Mouse (Mus musculus) kidney, adult 2 months (tissue): Measurements from ENCODE around the gene Tmem185b. TPM values are rescaled to one million over a fixed set of nuclear protein-coding genes. Genes with fewer than 3 reads are reported as not detected.

ENCODE experiments used
- DNase-seq: peaks from one replicate; pipeline ENCODE4 v3.0.0; 2021
- H3K27ac ChIP-seq: fragments of 200-500 bp; 2 replicates; pipeline ENCODE4 v1.5.1; 2012; ENCODE audit warnings: low read depth, low read length, control low read depth, inconsistent platforms; ENCODE audit not compliant: insufficient read depth
- H3K27me3 ChIP-seq: fragments of 200-500 bp; replicated peaks from 2 replicates; pipeline ENCODE4 v1.6.1; 2012; ENCODE audit warnings: mild to moderate bottlenecking, moderate library complexity, low read length, inconsistent platforms; ENCODE audit not compliant: control insufficient read depth, insufficient read depth
- H3K36me3 ChIP-seq: fragments of 200-500 bp; 2 replicates; pipeline ENCODE4 v1.6.1; 2012; ENCODE audit warnings: mild to moderate bottlenecking, moderate library complexity, low read length, inconsistent platforms; ENCODE audit not compliant: control insufficient read depth, insufficient read depth
- H3K4me1 ChIP-seq: fragments of 200-500 bp; 2 replicates; pipeline ENCODE4 v1.6.1; 2011; ENCODE audit warnings: low read length; ENCODE audit not compliant: control insufficient read depth, insufficient read depth
- H3K4me3 ChIP-seq: fragments of 200-500 bp; 2 replicates; pipeline ENCODE4 v1.5.1; 2011; ENCODE audit warnings: mild to moderate bottlenecking, low read depth, low read length, control low read depth; ENCODE audit not compliant: insufficient read depth
- CTCF ChIP-seq: fragments of 200-500 bp; conservative IDR thresholded peaks from 2 replicates; pipeline ENCODE4 v1.5.1; 2011; ENCODE audit warnings: low read depth, mild to moderate bottlenecking, control low read depth, low read length, moderate library complexity, mixed read lengths; ENCODE audit not compliant: insufficient read depth, insufficient read length
- POLR2A ChIP-seq: fragments of 200-500 bp; IDR thresholded peaks from one replicate; pipeline ENCODE4 v1.6.1; 2011; ENCODE audit warnings: low read depth, low read length, control low read depth
- WGBS: fragments of 180-500 bp; shearing (Covaris S2); methylation state at CpG from one replicate; pipeline ENCODE4 v1.1.7; 2018; 5-methylcytosine and 5-hydroxymethylcytosine counted together
- polyA plus RNA-seq: library from polyadenylated mRNA; depleted of rRNA; stranded (reverse); fragments of >200 nt; gene quantifications from 2 replicates; pipeline ENCODE4 v1.2.3, GENCODE M21; 2012; rRNA removed

Tmem185b gene
- polyA plus RNA-seq, 1 experiment, result 27.1 TPM

DNA sequence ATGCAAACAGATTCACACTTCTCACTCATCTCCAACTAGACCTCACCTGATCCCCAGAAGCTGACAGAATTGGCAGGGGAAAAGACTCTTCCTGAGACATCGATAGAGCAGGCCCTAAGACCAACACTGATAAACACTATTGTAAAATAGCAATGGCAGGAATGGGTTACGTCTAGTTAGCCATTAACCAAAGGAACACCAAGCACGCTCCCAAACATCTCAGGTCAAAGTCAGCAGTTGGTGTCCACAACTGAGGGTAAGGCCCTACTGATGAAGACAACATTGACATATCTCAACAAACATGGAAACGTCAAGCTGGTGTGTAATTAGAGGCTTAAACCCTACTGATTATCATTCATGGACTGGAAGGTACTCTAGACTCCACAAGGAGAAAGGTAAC, 39.6 kb downstream of the Tmem185b start:
- peak; percentile 80 for DNase-seq
- TF ChIP-seq CTCF, result no peak
- no peak for TF ChIP-seq POLR2A

DNA sequence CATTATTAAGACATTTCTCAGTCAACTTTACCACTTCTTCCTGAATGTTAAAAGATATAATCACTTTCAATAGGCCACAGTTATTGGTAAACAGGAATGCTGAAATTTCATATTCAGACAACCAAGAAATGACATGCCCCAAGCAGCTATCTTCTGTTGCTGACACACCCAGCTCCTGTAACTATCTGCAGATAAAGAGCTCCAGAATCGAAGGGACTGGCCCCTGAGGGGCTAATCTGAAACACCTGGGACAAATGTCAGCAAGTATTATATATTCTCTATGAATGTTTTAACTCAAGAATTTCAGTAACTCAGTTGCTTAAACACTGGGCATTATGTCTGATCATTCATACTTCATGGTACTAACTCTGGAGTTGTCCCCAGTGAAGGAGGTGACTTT, 44.2 kb downstream of the Tmem185b start:
- Histone ChIP-seq H3K4me1 (peaks cover 10% of the 10 kb centered on the region; the same call in 1 of the 2 replicates), H3K27me3 (no peaks in the 10 kb centered on the region), H3K27ac (no peak overlapping the region), H3K4me3 (no peak overlapping the region), H3K36me3 (no peaks in the 10 kb centered on the region; the same call in 1 of the 2 replicates)
- DNase-seq, result no peak
- no peak for TF ChIP-seq POLR2A
- TF ChIP-seq CTCF, result no peak
- WGBS, result 79% methylated on average over 1 of the region's 1 CpGs

More for the DNA sequence above, 39.6 kb downstream of the Tmem185b start:
- Histone ChIP-seq H3K27ac (peak overlapping the region; percentile 71), H3K4me1 (peaks cover 10% of the 10 kb centered on the region; the same call in 1 of the 2 replicates), H3K4me3 (no peak overlapping the region), H3K36me3 (no peaks in the 10 kb centered on the region), H3K27me3 (no peaks in the 10 kb centered on the region)
- WGBS, result 49% methylated on average over 4 of the region's 4 CpGs

Other genes starting within 250 kb of the Tmem185b start
- gene Inhbb, start 103.9 kb upstream of the Tmem185b start, polyA plus RNA-seq, result 0.72 and 0.81 TPM in 2 replicates
- gene Ralb, start 21.4 kb upstream of the Tmem185b start, polyA plus RNA-seq, result 49.8 and 54.6 TPM in 2 replicates
- gene Epb41l5, start 122.8 kb downstream of the Tmem185b start, polyA plus RNA-seq, result 32.7 and 33.3 TPM in 2 replicates